Mouse (Mus musculus): ENCODE results near the gene Vmn2r9. TPM values are rescaled to one million over a fixed set of nuclear protein-coding genes. Genes with fewer than 3 reads are reported as not detected.

The Vmn2r9 gene
- polyA plus RNA-seq, 1 experiment from 2014 or later: not detected

Other genes starting within 250 kb of the Vmn2r9 start
- 55.9 and 57.4 TPM in 2 replicates for gene Gak, start 222.8 kb downstream of the Vmn2r9 start, polyA plus RNA-seq (2015; fragmentation: Nextera tagmentation; extraction: Ambion mirVana)
- gene Tmem175, start 222.8 kb downstream of the Vmn2r9 start, polyA plus RNA-seq (2015; fragmentation: Nextera tagmentation; extraction: Ambion mirVana): 22.0 and 25.1 TPM in 2 replicates
- 13.1 and 14.4 TPM in 2 replicates for gene Idua, start 192.3 kb downstream of the Vmn2r9 start, polyA plus RNA-seq (2015; fragmentation: Nextera tagmentation; extraction: Ambion mirVana)
- 33.0 and 36.9 TPM in 2 replicates for gene Dgkq, start 182.9 kb downstream of the Vmn2r9 start, polyA plus RNA-seq (2015; fragmentation: Nextera tagmentation; extraction: Ambion mirVana)
- 4.3 and 4.4 TPM in 2 replicates for gene Slc26a1, start 177.0 kb downstream of the Vmn2r9 start, polyA plus RNA-seq (2015; fragmentation: Nextera tagmentation; extraction: Ambion mirVana)
- 3.3 and 3.5 TPM in 2 replicates for gene Fgfrl1, start 160.2 kb downstream of the Vmn2r9 start, polyA plus RNA-seq (2015; fragmentation: Nextera tagmentation; extraction: Ambion mirVana)
- not detected in 2 replicates for gene Rnf212, start 77.6 kb downstream of the Vmn2r9 start, polyA plus RNA-seq (2015; fragmentation: Nextera tagmentation; extraction: Ambion mirVana)
- gene Tmed11, start 57.2 kb downstream of the Vmn2r9 start, polyA plus RNA-seq (2015; fragmentation: Nextera tagmentation; extraction: Ambion mirVana): not detected in 2 replicates
- gene Vmn2r8, start 43.8 kb downstream of the Vmn2r9 start, polyA plus RNA-seq (2015; fragmentation: Nextera tagmentation; extraction: Ambion mirVana): not detected in 2 replicates
- not detected in 2 replicates for gene Vmn2r10, start 153.9 kb upstream of the Vmn2r9 start, polyA plus RNA-seq (2015; fragmentation: Nextera tagmentation; extraction: Ambion mirVana)
- gene Vmn2r11, start 207.0 kb upstream of the Vmn2r9 start, polyA plus RNA-seq (2015; fragmentation: Nextera tagmentation; extraction: Ambion mirVana): not detected in 2 replicates
- not detected in 2 replicates for gene Vmn2r12, start 245.3 kb upstream of the Vmn2r9 start, polyA plus RNA-seq (2015; fragmentation: Nextera tagmentation; extraction: Ambion mirVana)